Mouse (Mus musculus) bone marrow macrophage, adult 2 months (primary cell): ENCODE data around the gene Selenow. TPM values are rescaled to one million over a fixed set of nuclear protein-coding genes. Genes with fewer than 3 reads are reported as not detected.
"Not testable (repeated sequence)": the region's sequence is repeated elsewhere in the genome, so short reads cannot be mapped to it uniquely, and the experiment has no call there.

Experiments used
- H3K27ac ChIP-seq: 2 replicates; pipeline ENCODE4 v1.5.1; 2012; ENCODE audit warnings: low read depth, low read length; ENCODE audit not compliant: insufficient read depth
- H3K4me1 ChIP-seq: 2 replicates; pipeline ENCODE4 v1.6.1; 2012; ENCODE audit warnings: low read length; ENCODE audit not compliant: control insufficient read depth, insufficient read depth
- H3K4me3 ChIP-seq: 2 replicates; pipeline ENCODE4 v1.5.1; 2012; ENCODE audit warnings: mild to moderate bottlenecking, low read length, moderate library complexity; ENCODE audit not compliant: insufficient read depth
- CTCF ChIP-seq: IDR thresholded peaks from 2 replicates; pipeline ENCODE4 v1.5.1; 2012; ENCODE audit warnings: low read depth, mild to moderate bottlenecking, low read length, moderate library complexity
- POLR2A ChIP-seq: IDR thresholded peaks from 2 replicates; pipeline ENCODE4 v1.6.1; 2012; ENCODE audit warnings: mild to moderate bottlenecking, low read depth, low read length, borderline replicate concordance
- polyA plus RNA-seq: library from polyadenylated mRNA; stranded (reverse); fragments of >200 nt; gene quantifications from 2 replicates; pipeline ENCODE4 v1.2.4, GENCODE M21; 2012; ENCODE audit not compliant: missing spikeins, insufficient read depth, insufficient read length

Gene Selenow
- polyA plus RNA-seq, 1 experiment: 52.0 TPM

DNA sequence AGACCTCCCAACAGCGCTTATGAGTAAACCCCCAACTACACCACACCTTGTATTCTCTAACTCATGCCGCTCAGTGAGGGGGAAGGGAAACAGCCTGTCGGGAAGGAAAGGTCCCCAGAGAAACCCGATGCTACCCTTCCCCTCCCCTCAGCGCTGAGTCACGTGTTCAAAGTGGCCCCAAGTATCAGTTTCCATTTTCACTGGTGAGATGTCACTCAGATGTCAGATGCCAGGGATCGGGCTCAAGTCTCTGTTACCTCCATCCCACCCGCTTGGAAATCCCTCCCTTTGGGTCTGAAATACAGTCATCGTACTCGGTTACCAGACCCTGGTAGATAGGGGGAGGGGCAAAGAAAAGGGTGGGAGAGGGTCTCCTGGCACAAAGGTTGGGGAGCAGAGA lies 406 bp downstream of the Selenow start:
- peak overlapping the region; percentile 77 for H3K4me3 ChIP-seq
- peak overlapping the region; percentile 6; the same call in 1 of the 2 replicates for H3K27ac ChIP-seq
- TF ChIP-seq CTCF: no peak
- TF ChIP-seq POLR2A: no peak

GRCm38 (mm10) chr7:15920645-15921190 lies 1.5 kb downstream of the Selenow start:
- TF ChIP-seq CTCF (no peak), POLR2A (no peak)
- Histone ChIP-seq H3K4me1 (peaks cover 10% of the 10 kb centered on the region), H3K27ac (no peak overlapping the region), H3K4me3 (peak overlapping the region; percentile 77)

More for the DNA sequence above, 406 bp downstream of the Selenow start:
- peaks cover 10% of the 10 kb centered on the region for H3K4me1 ChIP-seq

DNA sequence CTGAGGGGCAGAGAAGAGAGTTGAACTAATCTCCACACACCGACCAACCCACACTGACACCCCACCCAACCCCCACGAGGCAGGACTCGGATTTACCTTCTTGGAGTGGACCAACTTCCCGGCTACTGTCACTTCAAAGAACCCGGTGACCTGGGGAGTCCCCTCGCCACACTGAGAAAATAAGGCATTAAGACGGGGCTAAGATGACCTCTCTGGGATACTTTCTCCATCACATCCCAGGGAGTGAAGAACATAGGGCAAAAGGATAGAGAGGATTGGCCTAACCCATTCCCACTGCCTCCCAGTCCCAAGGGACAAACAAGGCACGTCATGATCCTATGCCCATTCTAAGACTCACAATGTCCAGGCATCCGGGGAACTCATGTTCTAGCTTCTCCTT lies 2.3 kb downstream of the Selenow start:
- Histone ChIP-seq H3K4me1 (peaks cover 10% of the 10 kb centered on the region), H3K4me3 (no peak overlapping the region), H3K27ac (no peak overlapping the region)
- TF ChIP-seq POLR2A (no peak), CTCF (no peak)

- TF ChIP-seq POLR2A (no peak), CTCF (no peak)
- no peak overlapping the region for H3K4me3 ChIP-seq
- H3K4me1 ChIP-seq: peaks cover 10% of the 10 kb centered on the region
- no peak overlapping the region for H3K27ac ChIP-seq
Measured at GRCm38 (mm10) chr7:15918371-15918770, 3.8 kb downstream of the Selenow start.

DNA sequence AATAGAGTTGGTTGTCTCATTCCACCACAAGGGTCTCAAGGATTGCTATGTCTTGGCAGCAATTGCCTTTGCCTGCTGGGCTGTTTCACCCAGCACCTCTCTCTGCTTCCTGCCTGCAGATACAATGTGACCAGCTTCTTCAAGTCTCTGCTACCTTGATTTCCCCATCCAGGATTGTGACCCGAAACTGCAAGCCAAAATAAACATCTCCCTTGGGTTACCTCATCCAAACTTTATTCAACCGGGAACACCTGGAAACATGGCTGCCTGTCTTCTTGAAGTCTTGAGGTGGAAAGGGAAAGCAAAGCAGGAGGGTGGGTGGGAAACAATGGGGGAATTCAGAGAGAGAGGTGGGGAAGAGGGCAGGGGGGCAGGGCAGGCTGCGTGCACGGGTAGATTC lies 5.2 kb downstream of the Selenow start:
- H3K4me3 ChIP-seq: no peak overlapping the region
- H3K27ac ChIP-seq: no peak overlapping the region
- H3K4me1 ChIP-seq: peaks cover 6% of the 10 kb centered on the region
- TF ChIP-seq POLR2A: no peak
- TF ChIP-seq CTCF: no peak

DNA sequence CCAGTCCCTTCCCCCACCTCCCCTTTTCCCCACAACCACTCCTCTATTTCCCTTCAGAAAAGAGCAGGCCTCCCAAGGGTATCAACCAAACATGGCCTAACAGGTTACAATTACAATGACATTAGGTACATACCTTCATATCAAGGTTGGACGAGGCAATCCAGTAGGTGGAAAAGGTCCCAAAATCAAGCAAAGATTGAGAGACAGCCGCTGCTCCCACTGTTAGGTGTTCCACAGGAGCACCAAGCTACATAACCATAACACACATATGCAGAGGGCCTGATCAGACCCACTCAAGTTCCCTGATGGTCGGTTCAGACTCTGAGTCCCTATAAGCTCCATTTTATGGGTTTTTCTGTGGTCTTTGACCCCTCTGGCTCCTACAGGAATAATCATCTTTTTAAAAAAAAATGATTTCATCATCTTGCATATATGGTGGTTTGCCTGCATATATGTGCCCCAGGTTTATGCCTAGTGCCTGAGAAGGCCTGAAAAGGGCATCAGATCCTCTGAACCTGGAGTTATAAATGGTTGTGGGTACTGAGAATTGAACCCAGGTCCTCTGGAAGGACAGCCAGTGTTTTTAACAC lies 6.0 kb downstream of the Selenow start:
- Histone ChIP-seq H3K4me3 (no peak overlapping the region), H3K4me1 (peaks cover 6% of the 10 kb centered on the region), H3K27ac (no peak overlapping the region)
- TF ChIP-seq POLR2A (no peak), CTCF (no peak)

- not testable (repeated sequence) for H3K4me1 ChIP-seq, H3K4me3 ChIP-seq, H3K27ac ChIP-seq
Measured at GRCm38 (mm10) chr7:15915695-15916094, 6.5 kb downstream of the Selenow start.

DNA sequence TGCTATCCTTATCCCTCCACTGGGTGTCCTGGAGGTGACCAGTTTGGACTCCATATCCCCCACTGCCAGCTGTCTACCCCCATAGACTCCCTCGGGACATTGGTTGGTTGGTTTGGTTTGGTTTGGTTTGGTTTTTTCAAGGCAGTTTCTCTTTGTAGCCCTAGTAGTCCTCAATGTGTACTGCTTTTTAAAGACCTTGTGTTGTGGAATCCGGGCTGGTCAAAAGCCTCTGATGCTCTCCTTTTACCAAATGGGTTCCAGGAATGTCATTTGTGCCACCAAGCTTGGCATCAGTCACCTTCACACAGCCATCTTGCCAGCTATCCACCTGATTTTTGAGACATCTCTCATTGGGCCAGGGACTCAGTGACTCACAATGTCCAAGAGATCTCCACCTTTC lies 7.5 kb downstream of the Selenow start:
- TF ChIP-seq CTCF: no peak
- TF ChIP-seq POLR2A: no peak
- H3K4me1 ChIP-seq: no peaks in the 10 kb centered on the region
- no peak overlapping the region for H3K27ac ChIP-seq
- H3K4me3 ChIP-seq: no peak overlapping the region

DNA sequence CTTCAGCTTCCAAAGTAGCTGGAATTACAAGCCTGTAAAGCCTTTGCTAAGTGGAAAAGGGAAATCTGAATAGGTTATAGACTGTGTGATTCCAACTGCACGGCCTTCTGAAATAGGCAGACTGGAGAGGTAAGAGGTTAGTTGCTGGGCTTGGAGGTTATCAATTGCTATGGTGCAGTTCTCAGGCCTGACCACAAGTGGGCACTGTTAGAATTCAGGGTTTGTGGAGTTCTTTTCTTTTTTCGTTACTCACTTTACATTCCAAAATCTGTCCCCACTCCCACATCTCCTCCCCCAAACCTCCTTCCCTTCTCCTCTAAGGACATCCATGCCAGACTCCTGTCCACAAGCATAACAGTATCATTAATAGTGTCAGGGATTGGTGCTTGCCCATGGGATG lies 8.0 kb downstream of the Selenow start:
- no peak overlapping the region for H3K27ac ChIP-seq
- no peak for TF ChIP-seq POLR2A
- TF ChIP-seq CTCF: no peak
- H3K4me3 ChIP-seq: no peak overlapping the region
- no peaks in the 10 kb centered on the region for H3K4me1 ChIP-seq

DNA sequence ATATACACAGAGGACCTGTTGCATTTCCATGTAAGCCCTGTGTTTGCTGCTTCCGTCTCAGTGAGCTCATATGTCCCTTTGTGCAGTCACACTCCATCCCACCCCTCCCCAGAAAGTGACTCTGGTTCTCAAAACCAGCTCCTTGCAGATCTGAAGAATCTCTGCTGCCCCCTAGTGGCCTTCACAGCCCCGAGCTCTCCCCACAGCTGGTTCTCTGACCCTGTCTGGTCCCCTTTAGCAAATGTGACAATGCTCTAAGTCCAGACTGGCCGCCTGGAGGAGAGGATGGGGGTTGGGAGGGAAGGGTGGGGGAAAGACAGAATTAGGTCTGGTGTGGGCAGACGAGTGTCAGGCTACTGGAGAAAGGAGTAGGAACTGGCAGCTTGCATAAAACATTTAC lies 10.0 kb downstream of the Selenow start:
- no peak overlapping the region for H3K27ac ChIP-seq
- H3K4me3 ChIP-seq: no peak overlapping the region
- no peaks in the 10 kb centered on the region for H3K4me1 ChIP-seq
- TF ChIP-seq CTCF: peak; percentile 81
- no peak for TF ChIP-seq POLR2A

- TF ChIP-seq CTCF: no peak
- Histone ChIP-seq H3K4me3 (no peak overlapping the region), H3K4me1 (no peaks in the 10 kb centered on the region), H3K27ac (no peak overlapping the region)
Measured at GRCm38 (mm10) chr7:15910521-15910920, 11.7 kb downstream of the Selenow start.
